Mouse (Mus musculus) embryo, embryonic 10 days (tissue): Measurements from ENCODE around the gene Cep135.
A peak's percentile ranks its signal among the peaks of the same experiment; 100 is the strongest.

ENCODE experiments used
- DNase-seq: peaks from one replicate; pipeline ENCODE4 v3.0.0-alpha.2; 2015; ENCODE audit warnings: low spot score

The Cep135 gene

DNA sequence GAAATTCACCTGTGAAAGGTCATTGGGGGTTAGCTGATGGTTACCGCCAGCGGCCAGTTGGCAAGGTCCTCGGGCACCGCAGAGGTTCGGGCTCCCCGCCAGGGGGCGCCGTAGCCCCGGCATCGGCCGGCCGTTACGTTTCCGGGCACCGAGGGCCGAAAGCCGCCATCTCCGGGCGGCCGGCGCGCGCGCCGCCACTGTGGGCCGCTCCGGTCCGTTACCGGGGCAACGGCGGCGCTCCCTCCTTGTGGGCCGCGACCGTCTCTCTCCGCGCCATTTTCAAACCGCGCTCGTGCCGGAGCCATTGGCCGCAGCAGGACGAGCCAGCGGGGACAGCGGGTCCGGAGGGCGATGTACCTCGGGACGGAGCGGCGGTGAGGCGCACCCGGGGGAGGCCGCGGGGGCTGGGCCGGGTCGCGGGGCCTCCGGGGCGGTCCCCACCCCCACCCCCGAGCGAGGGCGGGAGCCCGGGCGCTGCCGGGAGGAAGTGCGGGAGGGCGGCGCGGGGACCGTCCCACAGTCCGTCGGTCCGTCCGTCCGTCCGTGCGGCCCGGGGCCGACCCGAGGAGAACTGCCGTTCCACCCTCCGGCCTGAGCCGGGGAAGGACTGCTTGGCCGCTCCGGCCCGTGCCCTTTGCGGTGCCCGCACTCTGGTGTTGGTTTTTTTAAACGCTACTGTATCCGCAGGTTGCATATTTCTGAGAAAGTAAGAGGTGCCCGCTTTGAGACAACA, at the start of gene Cep135:
TSS of gene Cep135 (plus strand) at position 148 of the 733 bp plus-strand sequence.
- peak; percentile 86 for DNase-seq

GRCm38 (mm10) chr5:76540181-76540580, 48.3 kb upstream of the Cep135 start:
- DNase-seq, result no peak

- DNase-seq, result peak; percentile 19
Observed at GRCm38 (mm10) chr5:76540842-76541241, 47.7 kb upstream of the Cep135 start.

- DNase-seq, result no peak
Observed at GRCm38 (mm10) chr5:76543200-76543599, 45.3 kb upstream of the Cep135 start.

GRCm38 (mm10) chr5:76550426-76550825, 38.1 kb upstream of the Cep135 start:
- no peak for DNase-seq

GRCm38 (mm10) chr5:76565321-76565720, 23.2 kb upstream of the Cep135 start:
- peak; percentile 79 for DNase-seq

DNA sequence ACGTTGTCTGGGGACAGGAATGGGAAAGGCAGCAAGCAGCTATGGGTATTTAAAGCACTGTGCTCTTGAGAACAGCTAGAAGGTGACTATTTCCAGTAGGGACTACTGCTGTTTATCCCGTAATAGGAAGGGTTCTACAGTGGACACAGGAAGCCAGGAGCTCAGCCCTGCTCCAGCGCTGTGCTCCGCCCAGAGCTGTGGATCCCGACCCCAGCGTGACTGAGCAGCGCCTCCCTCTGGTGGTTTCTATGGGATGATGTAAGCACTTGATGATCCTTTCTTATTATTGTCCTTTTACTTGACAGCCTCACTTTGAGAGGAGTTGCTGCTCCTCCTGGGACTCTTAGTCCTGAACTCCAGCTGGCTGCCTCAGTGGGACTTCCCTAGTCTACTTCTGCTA, 14.2 kb upstream of the Cep135 start:
- DNase-seq, result no peak

GRCm38 (mm10) chr5:76577026-76577425, 11.5 kb upstream of the Cep135 start:
- DNase-seq, result no peak

GRCm38 (mm10) chr5:76585378-76585777, 3.1 kb upstream of the Cep135 start:
- DNase-seq, result no peak

GRCm38 (mm10) chr5:76589311-76589710, 813 bp downstream of the Cep135 start:
- DNase-seq, result no peak

DNA sequence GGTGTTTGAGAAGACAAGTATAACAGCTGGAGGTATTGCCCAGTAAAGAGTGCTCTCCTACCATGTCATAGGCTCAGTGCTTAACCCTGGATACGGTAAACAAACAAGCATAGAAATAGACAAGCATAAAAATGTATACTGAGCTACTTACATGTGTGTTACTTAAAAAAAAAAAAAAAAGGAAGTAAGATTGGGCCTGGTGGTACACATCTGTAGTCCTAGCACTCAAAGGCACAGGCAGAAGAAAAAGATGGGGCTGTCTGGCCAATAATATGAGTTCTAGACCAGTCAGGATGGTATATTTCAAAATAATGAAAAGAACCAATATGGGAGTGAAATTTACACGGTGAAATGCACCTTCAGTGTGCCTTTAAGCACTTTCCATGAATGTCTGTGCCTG, 1.5 kb downstream of the Cep135 start:
- no peak for DNase-seq

- no peak for DNase-seq
Observed at GRCm38 (mm10) chr5:76591885-76592284, 3.4 kb downstream of the Cep135 start.

GRCm38 (mm10) chr5:76609702-76610370, 21.3 kb downstream of the Cep135 start:
- DNase-seq, result no peak

GRCm38 (mm10) chr5:76612867-76613499, 24.5 kb downstream of the Cep135 start:
- no peak for DNase-seq

DNA sequence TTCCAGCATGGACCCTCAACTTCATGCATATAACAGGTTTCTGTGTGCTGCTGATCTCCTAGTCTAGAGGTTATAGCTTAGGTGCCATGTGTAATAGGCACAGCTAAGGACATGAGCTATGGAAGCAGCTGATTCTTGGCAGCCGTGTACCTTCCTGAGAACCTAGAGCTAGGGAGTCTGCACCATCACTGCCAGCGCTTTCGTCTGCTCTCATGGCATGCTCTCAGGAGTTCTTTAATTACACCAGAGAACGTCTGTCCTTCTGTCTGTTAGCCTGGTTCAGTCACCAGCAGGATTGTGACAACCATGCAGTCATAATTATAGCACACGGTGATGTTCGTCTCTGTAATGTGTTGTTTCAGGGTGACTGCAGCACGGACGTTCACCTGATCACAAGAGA, 26.8 kb downstream of the Cep135 start:
- DNase-seq, result no peak

DNA sequence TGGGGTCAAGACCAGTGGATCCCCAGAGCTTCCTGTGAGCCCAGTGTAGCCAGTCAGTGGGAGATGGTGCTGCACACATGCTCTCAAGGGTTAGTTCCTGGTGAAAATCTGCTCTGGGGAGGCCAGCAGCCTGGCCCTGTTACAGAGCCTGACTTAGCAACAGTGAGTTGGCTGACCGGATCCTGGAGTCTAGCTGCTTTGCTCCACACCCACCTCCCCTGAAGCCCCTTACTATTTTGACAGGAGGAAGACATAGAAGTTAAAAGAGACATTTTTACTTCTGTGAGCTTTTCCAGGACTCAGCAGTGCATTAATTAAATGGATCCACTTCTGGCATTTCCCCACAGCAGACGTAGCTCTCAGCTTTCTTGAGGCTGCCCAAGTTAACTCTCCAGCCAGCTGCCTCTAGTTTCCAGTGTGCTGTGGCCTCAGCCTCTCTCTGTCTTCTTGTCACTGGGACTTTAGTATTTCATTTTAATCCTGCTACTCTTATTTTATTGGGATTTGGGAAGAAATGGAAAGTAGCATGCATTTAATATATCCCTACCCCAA, 27.8 kb downstream of the Cep135 start:
- no peak for DNase-seq

DNA sequence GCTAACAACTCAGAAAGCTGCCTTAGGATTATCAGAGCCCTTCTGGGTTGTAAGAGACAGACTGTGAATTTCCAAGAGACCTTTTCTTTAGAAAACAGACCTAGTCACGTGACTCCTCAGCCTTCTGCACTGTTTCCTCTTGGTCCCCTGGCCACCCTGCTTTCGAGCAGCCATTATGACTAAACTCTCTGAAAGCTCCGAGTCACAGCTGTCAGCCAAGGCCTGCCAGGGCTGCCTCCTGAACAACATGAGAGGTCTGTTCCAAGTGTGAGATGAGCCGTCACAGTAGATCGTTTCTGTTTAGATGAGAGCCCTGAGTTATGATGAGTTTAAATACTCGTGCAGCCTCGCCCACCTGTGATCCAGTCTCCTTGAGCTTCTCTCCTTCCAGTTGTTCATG, 30.3 kb downstream of the Cep135 start:
- DNase-seq, result no peak

GRCm38 (mm10) chr5:76623759-76624158, 35.3 kb downstream of the Cep135 start:
- DNase-seq, result no peak

DNA sequence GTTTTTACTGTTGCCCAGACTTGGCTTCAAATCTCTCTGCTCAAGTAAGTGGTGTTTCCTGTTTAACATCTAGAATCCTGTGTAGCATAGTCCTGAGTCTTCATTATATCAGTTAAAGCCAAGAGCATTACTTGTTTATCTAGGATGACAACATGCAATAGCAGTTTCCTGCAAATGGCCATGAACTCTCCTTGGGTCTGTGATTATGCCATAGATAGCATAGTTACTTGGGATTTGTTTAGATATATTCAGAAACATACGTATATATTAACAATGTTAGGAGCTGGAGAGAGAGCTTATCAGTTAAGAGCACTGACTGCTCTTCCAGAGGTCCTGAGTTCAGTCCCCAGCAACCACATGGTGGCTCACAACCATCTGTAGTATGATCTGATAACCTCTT, 39.3 kb downstream of the Cep135 start:
- DNase-seq, result no peak

- no peak for DNase-seq
Observed at GRCm38 (mm10) chr5:76634012-76634411, 45.5 kb downstream of the Cep135 start.

DNA sequence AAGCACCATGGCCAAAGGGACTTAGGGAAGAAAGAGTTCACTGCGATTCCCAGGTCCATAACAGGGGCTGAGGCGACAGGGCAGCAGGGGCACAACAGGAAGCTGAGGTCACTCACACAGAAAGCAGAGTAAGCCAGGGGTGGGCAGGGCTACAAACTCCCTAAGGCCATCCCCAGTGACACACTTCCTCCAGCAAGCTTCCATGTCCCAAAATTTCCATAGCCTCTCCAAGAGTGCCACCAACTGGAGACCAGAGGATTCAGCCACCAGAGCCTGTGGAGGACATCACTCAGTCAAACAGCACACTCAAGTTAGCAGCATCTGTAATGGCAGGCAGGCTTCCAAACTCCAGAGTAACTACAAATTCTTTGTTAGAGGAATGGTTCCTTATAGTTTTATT, 47.1 kb downstream of the Cep135 start:
- DNase-seq, result no peak

DNA sequence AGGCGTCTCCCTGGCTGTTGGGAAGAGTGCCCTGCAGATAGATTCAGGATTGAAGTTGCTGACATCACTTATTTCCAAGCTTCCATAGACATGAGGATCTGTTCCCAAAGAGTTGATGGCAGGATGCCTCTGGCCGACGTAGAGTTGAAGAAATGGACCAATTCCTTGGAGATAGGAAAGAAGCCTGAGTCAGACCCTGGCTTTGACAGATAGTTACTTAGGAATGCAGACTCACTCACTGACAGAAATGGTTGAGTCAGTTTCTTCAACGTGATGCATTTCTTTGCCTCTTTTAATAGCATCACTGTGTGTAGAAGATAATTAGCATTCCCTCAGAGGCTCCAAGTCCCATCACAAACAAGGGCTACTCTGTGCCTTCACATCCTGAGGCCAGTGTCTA, 53.6 kb downstream of the Cep135 start:
- no peak for DNase-seq

DNA sequence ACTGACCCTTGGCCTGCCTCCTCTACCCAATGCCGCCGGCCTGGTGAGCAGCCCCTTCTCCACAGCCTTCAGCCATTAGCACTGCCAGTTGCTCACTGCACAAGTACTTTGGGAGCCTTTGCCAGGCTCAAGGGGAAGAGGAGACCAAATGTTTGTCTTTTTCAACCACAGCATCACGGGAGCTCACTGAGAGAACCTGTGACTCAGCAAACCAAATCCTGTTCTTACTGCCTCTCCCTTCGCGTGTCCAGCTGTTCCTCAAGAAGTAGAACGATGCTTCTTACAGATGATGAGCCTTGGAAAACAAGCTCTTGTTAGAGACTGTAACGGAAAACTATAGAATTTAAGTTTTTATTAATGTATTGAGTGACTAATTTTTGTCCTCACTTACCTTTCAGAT, 55.7 kb downstream of the Cep135 start:
- DNase-seq, result no peak
